Mouse (Mus musculus): ENCODE data around the gene Bend6. TPM values are rescaled to one million over a fixed set of nuclear protein-coding genes. Genes with fewer than 3 reads are reported as not detected.
"Not testable (repeated sequence)": the region's sequence is repeated elsewhere in the genome, so short reads cannot be mapped to it uniquely, and the experiment has no call there.

Bend6 gene
- polyA plus RNA-seq, 1 experiment from 2014 or later, result 0.93 TPM

- no peak for ATAC-seq (ENCODE audit: insufficient read depth, low FRiP score)
- whole genome bisulfite sequencing, result 77% methylated on average over 3 of the region's 3 CpGs
Measured at GRCm38 (mm10) chr1:33869437-33869836, 38.2 kb downstream of the Bend6 start.

DNA sequence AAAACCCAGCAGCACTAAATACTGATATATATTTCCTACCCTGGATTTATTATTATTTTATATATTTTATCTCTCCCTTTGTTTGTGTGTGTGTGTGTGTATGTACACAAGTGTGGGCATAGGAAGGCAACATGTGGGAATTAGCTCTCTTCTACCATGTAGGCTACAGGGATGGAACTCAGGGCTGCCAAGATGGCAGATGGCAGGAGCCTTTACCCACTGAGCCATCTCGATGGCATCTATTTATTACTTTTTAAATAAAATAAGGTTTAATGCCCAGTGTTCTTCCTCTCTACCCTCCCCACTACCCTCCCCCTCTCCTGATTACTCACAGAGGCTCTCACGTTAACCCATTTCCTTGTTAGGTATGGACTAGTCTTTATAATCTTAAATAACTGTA is 38.6 kb downstream of the Bend6 start:
- Histone ChIP-seq H3K27ac (ENCODE audit: low read length) (no peak overlapping the region), H3K36me3 (ENCODE audit: control insufficient read depth, insufficient read depth, low read length) (no peaks in the 10 kb centered on the region), H3K4me1 (ENCODE audit: control insufficient read depth, insufficient read depth, low read length) (no peaks in the 10 kb centered on the region), H3K4me2 (ENCODE audit: low read depth, low read length) (no peak overlapping the region), H3K9me3 (replicated peaks; ENCODE audit: control insufficient read depth, low read length) (no peaks in the 10 kb centered on the region), H3K9ac (ENCODE audit: low read length) (no peak overlapping the region), H3K4me3 (replicated peaks; ENCODE audit: low read length) (no peak overlapping the region), H3K27me3 (ENCODE audit: control insufficient read depth, insufficient read depth, low read length) (no peaks in the 10 kb centered on the region)
- ATAC-seq (ENCODE audit: insufficient read depth, low FRiP score), result no peak
- 81% methylated on average over 2 of the region's 2 CpGs for WGBS

More at GRCm38 (mm10) chr1:33869437-33869836, 38.2 kb downstream of the Bend6 start:
- no peak overlapping the region for H3K27ac ChIP-seq (ENCODE audit: low read length)
- no peak overlapping the region for H3K9ac ChIP-seq (ENCODE audit: low read length)
- H3K4me2 ChIP-seq (ENCODE audit: low read depth, low read length), result no peak overlapping the region
- H3K36me3 ChIP-seq (ENCODE audit: control insufficient read depth, insufficient read depth, low read length), result no peaks in the 10 kb centered on the region
- H3K9me3 ChIP-seq (replicated peaks; ENCODE audit: control insufficient read depth, low read length), result no peaks in the 10 kb centered on the region
- H3K4me1 ChIP-seq (ENCODE audit: control insufficient read depth, insufficient read depth, low read length), result no peaks in the 10 kb centered on the region
- no peak overlapping the region for H3K4me3 ChIP-seq (replicated peaks; ENCODE audit: low read length)
- H3K27me3 ChIP-seq (ENCODE audit: control insufficient read depth, insufficient read depth, low read length), result no peaks in the 10 kb centered on the region

- Histone ChIP-seq H3K27ac (ENCODE audit: low read length) (no peak overlapping the region), H3K4me1 (ENCODE audit: control insufficient read depth, insufficient read depth, low read length) (no peaks in the 10 kb centered on the region), H3K4me3 (replicated peaks; ENCODE audit: low read length) (no peak overlapping the region), H3K36me3 (ENCODE audit: control insufficient read depth, insufficient read depth, low read length) (no peaks in the 10 kb centered on the region), H3K9ac (ENCODE audit: low read length) (no peak overlapping the region), H3K27me3 (ENCODE audit: control insufficient read depth, insufficient read depth, low read length) (no peaks in the 10 kb centered on the region), H3K9me3 (replicated peaks; ENCODE audit: control insufficient read depth, low read length) (no peaks in the 10 kb centered on the region), H3K4me2 (ENCODE audit: low read depth, low read length) (no peak overlapping the region)
- WGBS, result 88% methylated on average over 2 of the region's 2 CpGs
- no peak for ATAC-seq (ENCODE audit: insufficient read depth, low FRiP score)
Measured at GRCm38 (mm10) chr1:33846807-33847206, 60.8 kb downstream of the Bend6 start.

DNA sequence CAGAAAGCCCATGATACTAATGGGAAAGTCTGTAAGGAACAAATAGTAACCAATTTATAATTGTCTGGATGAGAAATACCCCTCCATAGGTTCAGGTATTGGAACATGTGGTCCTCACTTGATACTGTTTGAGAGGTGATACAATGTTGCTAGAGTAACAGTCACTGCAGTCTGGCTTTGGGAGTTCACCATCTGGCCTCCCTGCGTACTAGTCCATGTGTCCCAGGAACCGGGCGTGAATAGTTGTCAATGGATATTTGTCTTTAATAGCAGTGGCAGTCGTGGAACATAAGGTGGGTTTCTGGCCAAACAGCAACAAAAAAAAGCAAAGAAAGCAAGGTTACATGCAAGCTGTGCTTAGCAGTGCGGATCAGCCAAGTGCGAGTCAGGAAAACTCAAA is 63.8 kb downstream of the Bend6 start:
- H3K9ac ChIP-seq (ENCODE audit: low read length), result no peak overlapping the region
- H3K27ac ChIP-seq (ENCODE audit: low read length), result no peak overlapping the region
- no peaks in the 10 kb centered on the region for H3K9me3 ChIP-seq (replicated peaks; ENCODE audit: control insufficient read depth, low read length)
- ATAC-seq (ENCODE audit: insufficient read depth, low FRiP score), result no peak
- no peaks in the 10 kb centered on the region for H3K4me1 ChIP-seq (ENCODE audit: control insufficient read depth, insufficient read depth, low read length)
- WGBS, result 84% methylated on average over 6 of the region's 6 CpGs
- H3K4me3 ChIP-seq (replicated peaks; ENCODE audit: low read length), result no peak overlapping the region
- no peaks in the 10 kb centered on the region for H3K27me3 ChIP-seq (ENCODE audit: control insufficient read depth, insufficient read depth, low read length)
- H3K36me3 ChIP-seq (ENCODE audit: control insufficient read depth, insufficient read depth, low read length), result no peaks in the 10 kb centered on the region
- H3K4me2 ChIP-seq (ENCODE audit: low read depth, low read length), result no peak overlapping the region

DNA sequence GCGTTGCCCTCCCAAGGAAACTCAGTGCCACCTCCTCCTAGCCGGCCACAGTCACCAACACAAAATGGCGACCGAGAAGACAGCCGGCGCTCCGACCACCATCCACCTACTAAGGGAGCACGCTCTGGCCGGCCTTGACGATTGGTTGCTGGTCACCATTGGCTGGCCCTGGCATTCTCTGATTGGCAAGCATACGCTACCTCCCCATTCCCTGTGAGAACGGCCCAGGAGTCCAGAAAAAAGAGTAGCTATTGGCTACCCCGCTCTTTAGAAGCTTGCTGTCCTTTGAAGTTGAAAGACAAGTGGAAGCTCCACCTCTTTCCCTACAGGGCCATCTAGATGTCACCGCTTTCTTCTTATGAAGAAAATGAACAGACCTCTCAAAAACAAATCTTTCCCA is 68.7 kb downstream of the Bend6 start:
- H3K27ac ChIP-seq (ENCODE audit: low read length); H3K4me2 ChIP-seq (ENCODE audit: low read depth, low read length); H3K27me3 ChIP-seq (ENCODE audit: control insufficient read depth, insufficient read depth, low read length); H3K9me3 ChIP-seq (replicated peaks; ENCODE audit: control insufficient read depth, low read length); H3K4me3 ChIP-seq (replicated peaks; ENCODE audit: low read length); H3K4me1 ChIP-seq (ENCODE audit: control insufficient read depth, insufficient read depth, low read length); H3K36me3 ChIP-seq (ENCODE audit: control insufficient read depth, insufficient read depth, low read length); H3K9ac ChIP-seq (ENCODE audit: low read length); ATAC-seq (ENCODE audit: insufficient read depth, low FRiP score): not testable (repeated sequence)
- 96% methylated on average over 14 of the region's 14 CpGs for WGBS

- Histone ChIP-seq H3K36me3 (ENCODE audit: control insufficient read depth, insufficient read depth, low read length) (no peaks in the 10 kb centered on the region), H3K4me1 (ENCODE audit: control insufficient read depth, insufficient read depth, low read length) (no peaks in the 10 kb centered on the region), H3K27me3 (ENCODE audit: control insufficient read depth, insufficient read depth, low read length) (no peaks in the 10 kb centered on the region), H3K4me3 (replicated peaks; ENCODE audit: low read length) (no peak overlapping the region), H3K9ac (ENCODE audit: low read length) (no peak overlapping the region), H3K27ac (ENCODE audit: low read length) (no peak overlapping the region), H3K9me3 (replicated peaks; ENCODE audit: control insufficient read depth, low read length) (peaks cover 4% of the 10 kb centered on the region; the same call in 1 of the 2 replicates), H3K4me2 (ENCODE audit: low read depth, low read length) (no peak overlapping the region)
- no peak for ATAC-seq (ENCODE audit: insufficient read depth, low FRiP score)
- 67% methylated on average over 4 of the region's 4 CpGs for whole genome bisulfite sequencing
Measured at GRCm38 (mm10) chr1:33830586-33830985, 77.0 kb downstream of the Bend6 start.

DNA sequence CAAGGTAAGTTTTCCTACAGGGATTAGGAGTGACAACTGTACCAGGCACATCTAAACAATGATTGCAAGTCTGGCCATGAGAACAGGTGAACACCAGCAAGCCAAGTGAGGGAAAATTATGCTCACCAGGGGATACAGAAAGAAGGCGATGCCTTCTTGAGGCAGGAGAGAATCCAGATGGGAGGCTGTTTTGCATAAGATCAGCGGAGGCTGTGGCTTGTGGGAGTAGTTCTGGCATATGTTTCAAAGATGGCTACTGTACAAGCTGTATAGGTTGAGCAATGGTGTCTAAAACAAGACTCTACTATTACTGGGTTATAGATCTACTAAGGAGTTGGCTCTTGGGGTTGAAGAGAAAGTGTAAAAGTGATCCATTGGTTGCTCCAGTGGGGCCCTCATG is 89.7 kb downstream of the Bend6 start:
- Histone ChIP-seq H3K9ac (ENCODE audit: low read length) (no peak overlapping the region), H3K27me3 (ENCODE audit: control insufficient read depth, insufficient read depth, low read length) (no peaks in the 10 kb centered on the region), H3K27ac (ENCODE audit: low read length) (no peak overlapping the region), H3K36me3 (ENCODE audit: control insufficient read depth, insufficient read depth, low read length) (no peaks in the 10 kb centered on the region), H3K4me2 (ENCODE audit: low read depth, low read length) (no peak overlapping the region), H3K9me3 (replicated peaks; ENCODE audit: control insufficient read depth, low read length) (no peaks in the 10 kb centered on the region), H3K4me3 (replicated peaks; ENCODE audit: low read length) (no peak overlapping the region), H3K4me1 (ENCODE audit: control insufficient read depth, insufficient read depth, low read length) (peaks cover 7% of the 10 kb centered on the region; the same call in 1 of the 2 replicates)
- ATAC-seq (ENCODE audit: insufficient read depth, low FRiP score), result no peak
- WGBS, result 74% methylated on average over 2 of the region's 2 CpGs

GRCm38 (mm10) chr1:33813868-33814794 is 93.5 kb downstream of the Bend6 start, which contains the start of gene Zfp451:
Gene Zfp451 (minus strand): TSS chr1:33814595.
- H3K4me3 ChIP-seq (replicated peaks; ENCODE audit: low read length), result peak within 1 kb of the TSS; percentile 98
- WGBS, result under 1% methylated on average over 83 of the region's 85 CpGs
- peak within 1 kb of the TSS; percentile 93 for H3K27ac ChIP-seq (ENCODE audit: low read length)
- peak; percentile 97 for ATAC-seq (ENCODE audit: insufficient read depth, low FRiP score)
- peaks cover 12% of the 10 kb centered on the region for H3K36me3 ChIP-seq (ENCODE audit: control insufficient read depth, insufficient read depth, low read length)
- H3K4me1 ChIP-seq (ENCODE audit: control insufficient read depth, insufficient read depth, low read length), result peaks cover 10% of the 10 kb centered on the region
- no peaks in the 10 kb centered on the region for H3K27me3 ChIP-seq (ENCODE audit: control insufficient read depth, insufficient read depth, low read length)
- H3K9me3 ChIP-seq (replicated peaks; ENCODE audit: control insufficient read depth, low read length), result no peaks in the 10 kb centered on the region
- H3K4me2 ChIP-seq (ENCODE audit: low read depth, low read length), result peak within 1 kb of the TSS; percentile 60
- H3K9ac ChIP-seq (ENCODE audit: low read length), result peak within 1 kb of the TSS; percentile 99

DNA sequence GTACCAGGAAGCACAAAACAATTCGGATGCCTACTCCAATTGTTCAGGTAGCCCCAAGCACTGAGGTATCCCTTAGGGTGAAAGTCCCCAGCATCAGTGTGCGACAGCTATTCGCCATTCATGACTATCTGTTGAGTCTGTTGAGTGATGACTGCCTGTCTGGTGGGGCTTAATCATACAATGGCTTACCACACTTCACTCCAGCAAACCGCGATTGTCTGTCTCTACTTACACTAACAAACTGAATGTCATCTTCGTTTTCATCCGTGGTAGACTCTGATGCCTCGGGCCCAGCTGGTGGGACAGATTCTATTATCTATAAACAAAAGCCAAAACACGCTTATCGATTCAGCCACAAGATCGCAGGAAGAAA is 94.1 kb downstream of the Bend6 start:
- Histone ChIP-seq H3K4me1 (ENCODE audit: control insufficient read depth, insufficient read depth, low read length) (peaks cover 10% of the 10 kb centered on the region), H3K36me3 (ENCODE audit: control insufficient read depth, insufficient read depth, low read length) (peaks cover 16% of the 10 kb centered on the region), H3K4me3 (replicated peaks; ENCODE audit: low read length) (peak overlapping the region; percentile 98), H3K4me2 (ENCODE audit: low read depth, low read length) (peak overlapping the region; percentile 60), H3K9ac (ENCODE audit: low read length) (peak overlapping the region; percentile 99), H3K9me3 (replicated peaks; ENCODE audit: control insufficient read depth, low read length) (no peaks in the 10 kb centered on the region), H3K27ac (ENCODE audit: low read length) (peak overlapping the region; percentile 93), H3K27me3 (ENCODE audit: control insufficient read depth, insufficient read depth, low read length) (no peaks in the 10 kb centered on the region)
- ATAC-seq (ENCODE audit: insufficient read depth, low FRiP score), result no peak
- 7% methylated on average over 11 of the region's 11 CpGs for WGBS

Data from stomach, embryonic 16.5 days (tissue).